Mouse (Mus musculus): ENCODE measurements around the gene Igfbp5. TPM values are rescaled to one million over a fixed set of nuclear protein-coding genes. Genes with fewer than 3 reads are reported as not detected.

The Igfbp5 gene
- polyA plus RNA-seq, 1 experiment from 2014 or later: 55.5 TPM

DNA sequence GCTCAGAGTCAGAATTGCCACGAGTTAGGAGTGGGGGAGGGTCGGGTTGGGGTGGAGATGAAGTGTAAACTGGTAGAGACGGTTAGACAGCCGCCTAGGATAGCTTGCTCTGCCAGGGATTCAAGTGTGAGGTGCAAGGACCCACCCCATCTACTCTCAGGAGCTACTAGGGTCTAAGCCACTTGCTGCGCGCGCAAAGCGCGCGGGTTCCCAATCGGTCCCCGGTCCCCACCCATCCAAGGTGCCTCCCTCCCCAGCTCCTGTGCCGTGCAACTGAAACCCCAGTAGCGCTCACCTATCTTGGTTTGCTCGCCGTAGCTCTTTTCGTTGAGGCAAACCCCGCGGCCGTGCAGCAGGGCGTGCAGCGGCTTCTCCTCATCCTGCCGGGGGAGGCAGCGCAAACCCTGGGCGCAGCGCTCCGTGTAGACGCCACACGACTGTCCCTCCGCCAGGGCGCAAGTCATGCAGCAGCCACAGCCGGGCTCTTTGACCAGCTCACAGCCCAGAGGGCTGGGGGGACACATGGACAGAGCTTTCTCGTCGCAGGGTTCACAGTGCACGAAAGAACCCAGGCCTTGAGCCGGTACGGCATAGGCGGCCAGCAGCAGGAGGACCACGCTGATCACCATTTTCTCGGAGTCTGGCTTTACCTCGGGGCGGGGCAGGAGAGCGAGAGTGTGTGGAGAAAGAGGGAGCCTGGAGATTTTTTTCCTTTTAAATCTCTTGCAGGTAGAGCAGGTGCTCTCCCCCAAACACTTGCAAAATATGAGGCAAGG lies 985 bp downstream of the Igfbp5 start:
- Histone ChIP-seq H3K9ac (peak overlapping the region; percentile 76), H3K36me3 (replicated peaks) (no peaks in the 10 kb centered on the region), H3K9me3 (no peaks in the 10 kb centered on the region), H3K4me1 (peaks cover 68% of the 10 kb centered on the region), H3K27me3 (peaks cover 11% of the 10 kb centered on the region), H3K27ac (peak overlapping the region; percentile 89), H3K4me3 (replicated peaks) (peak overlapping the region; percentile 59), H3K4me2 (peak overlapping the region; percentile 85)
- 0 out of 2 replicates have a peak, but pooled peaks have one; percentile 3 for ATAC-seq (ENCODE audit: low FRiP score)
- under 1% methylated on average over 43 of the region's 43 CpGs for WGBS

DNA sequence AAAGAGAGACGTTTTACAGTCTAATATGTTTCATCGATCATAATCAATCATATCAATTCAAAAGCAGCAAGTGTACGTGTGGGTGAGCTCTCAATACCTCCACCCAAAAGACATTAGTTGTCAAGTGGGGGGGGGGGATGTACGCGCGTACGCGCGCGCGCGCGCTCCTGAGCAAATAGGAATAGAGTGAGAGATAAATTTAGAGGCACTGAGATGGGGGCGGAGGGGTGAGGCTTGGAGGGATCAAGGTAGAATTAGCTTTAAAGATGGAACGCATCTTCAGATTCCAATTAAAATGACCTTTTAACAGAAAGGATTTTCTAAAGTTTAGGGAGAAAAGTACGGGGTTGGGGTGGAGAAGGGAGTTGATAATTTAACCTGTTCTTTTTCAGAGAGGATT lies 1.6 kb downstream of the Igfbp5 start:
- ATAC-seq (ENCODE audit: low FRiP score): no peak
- no peaks in the 10 kb centered on the region for H3K9me3 ChIP-seq
- H3K36me3 ChIP-seq (replicated peaks): no peaks in the 10 kb centered on the region
- peak overlapping the region; percentile 59 for H3K4me3 ChIP-seq (replicated peaks)
- peak overlapping the region; percentile 76 for H3K9ac ChIP-seq
- H3K4me2 ChIP-seq: peak overlapping the region; percentile 85
- WGBS: under 1% methylated on average over 16 of the region's 16 CpGs
- peaks cover 11% of the 10 kb centered on the region for H3K27me3 ChIP-seq
- peak overlapping the region; percentile 89 for H3K27ac ChIP-seq
- peaks cover 68% of the 10 kb centered on the region for H3K4me1 ChIP-seq

DNA sequence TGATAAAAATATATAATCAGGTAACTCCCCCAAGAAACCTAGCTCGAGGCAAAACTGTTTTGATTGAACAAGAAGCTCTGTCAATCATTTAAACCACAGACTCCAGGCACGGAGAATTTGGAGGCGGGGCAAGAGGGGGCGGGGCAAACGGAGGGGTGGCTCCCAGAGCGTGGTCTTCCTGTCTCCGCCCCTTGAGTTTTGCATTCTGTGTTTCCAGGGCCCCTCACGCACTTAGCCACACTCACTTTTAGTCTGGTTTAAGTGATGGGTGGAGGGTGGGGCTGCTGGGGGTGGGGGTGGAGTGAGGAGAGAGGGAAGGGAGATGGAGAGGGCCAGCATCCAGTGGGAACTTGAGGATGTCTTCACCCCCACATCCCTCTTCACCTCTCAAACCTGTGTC lies 2.2 kb downstream of the Igfbp5 start:
- no peak overlapping the region; the same call in 1 of the 2 replicates for H3K27ac ChIP-seq
- no peaks in the 10 kb centered on the region for H3K36me3 ChIP-seq (replicated peaks)
- peaks cover 70% of the 10 kb centered on the region for H3K4me1 ChIP-seq
- peaks cover 11% of the 10 kb centered on the region for H3K27me3 ChIP-seq
- peak; percentile 70 for ATAC-seq (ENCODE audit: low FRiP score)
- no peaks in the 10 kb centered on the region for H3K9me3 ChIP-seq
- under 1% methylated on average over 8 of the region's 8 CpGs for WGBS
- peak overlapping the region; percentile 85 for H3K4me2 ChIP-seq
- H3K4me3 ChIP-seq (replicated peaks): peak overlapping the region; percentile 59
- peak overlapping the region; percentile 76; the same call in 1 of the 2 replicates for H3K9ac ChIP-seq

DNA sequence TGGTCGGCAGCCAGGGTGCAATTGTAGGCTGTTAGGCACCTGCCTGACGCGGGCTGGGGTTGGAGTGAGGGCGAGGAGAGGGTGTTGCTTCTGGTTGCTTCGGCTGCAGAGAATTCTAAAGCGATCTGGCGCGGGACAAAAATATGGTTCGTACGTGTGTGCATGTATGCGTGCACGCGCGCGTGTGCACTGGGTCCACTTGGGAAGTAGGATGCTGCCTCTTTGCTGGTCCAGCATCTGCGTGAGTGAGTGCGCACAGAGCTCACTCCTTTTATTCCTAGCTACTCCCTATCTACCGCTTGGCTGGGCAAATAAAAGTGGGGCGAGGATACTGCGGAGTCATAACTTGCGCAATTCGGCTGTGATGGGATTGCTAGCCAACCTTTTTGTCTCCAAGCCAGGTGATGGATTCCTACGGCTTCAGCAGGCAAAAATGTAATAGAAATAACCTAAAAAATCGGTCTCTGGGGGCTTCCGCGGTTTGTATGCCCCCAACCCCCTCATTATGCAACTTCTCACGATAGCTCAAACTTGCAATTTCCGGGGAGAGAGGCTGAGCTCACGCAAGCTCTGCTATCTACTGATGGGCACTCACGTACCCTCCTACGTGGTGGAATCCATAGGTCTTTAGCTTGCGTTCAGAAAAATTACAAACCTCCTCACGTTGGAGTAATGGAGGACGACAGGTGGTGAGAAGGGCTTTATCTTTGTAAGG lies 2.8 kb downstream of the Igfbp5 start:
- no peaks in the 10 kb centered on the region for H3K36me3 ChIP-seq (replicated peaks)
- under 1% methylated on average over 34 of the region's 34 CpGs for WGBS
- peak overlapping the region; percentile 85 for H3K27ac ChIP-seq
- H3K9me3 ChIP-seq: no peaks in the 10 kb centered on the region
- H3K9ac ChIP-seq: peak overlapping the region; percentile 51
- H3K27me3 ChIP-seq: peaks cover 11% of the 10 kb centered on the region
- H3K4me2 ChIP-seq: peak overlapping the region; percentile 85
- 0 out of 2 replicates have a peak, but pooled peaks have one; percentile 1 for ATAC-seq (ENCODE audit: low FRiP score)
- peak overlapping the region; percentile 59 for H3K4me3 ChIP-seq (replicated peaks)
- peaks cover 76% of the 10 kb centered on the region for H3K4me1 ChIP-seq

DNA sequence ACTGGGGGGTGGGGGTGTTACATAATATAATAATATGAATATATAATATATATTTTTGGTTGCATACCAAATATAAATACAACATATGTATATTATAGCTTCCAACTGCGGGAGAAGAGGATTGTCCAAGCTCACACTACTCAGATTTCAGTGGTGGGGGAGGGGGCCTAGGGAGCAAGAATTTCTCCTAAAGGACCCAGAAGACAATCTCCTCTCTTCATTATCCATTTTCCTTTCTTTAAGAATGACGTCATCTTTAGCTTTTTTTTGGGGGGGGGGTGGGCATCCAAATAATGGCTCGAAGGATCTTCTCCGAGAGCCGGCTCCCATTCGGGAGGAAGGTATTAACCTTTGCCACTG lies 3.4 kb downstream of the Igfbp5 start:
- peaks cover 11% of the 10 kb centered on the region for H3K27me3 ChIP-seq
- peaks cover 79% of the 10 kb centered on the region for H3K4me1 ChIP-seq
- peak overlapping the region; percentile 85 for H3K27ac ChIP-seq
- peak overlapping the region; percentile 51 for H3K9ac ChIP-seq
- no peaks in the 10 kb centered on the region for H3K36me3 ChIP-seq (replicated peaks)
- peak overlapping the region; percentile 85 for H3K4me2 ChIP-seq
- 0% methylated on average over 6 of the region's 6 CpGs for WGBS
- 0 out of 2 replicates have a peak, but pooled peaks have one; percentile 1 for ATAC-seq (ENCODE audit: low FRiP score)
- H3K9me3 ChIP-seq: no peaks in the 10 kb centered on the region
- peak overlapping the region; percentile 59 for H3K4me3 ChIP-seq (replicated peaks)

DNA sequence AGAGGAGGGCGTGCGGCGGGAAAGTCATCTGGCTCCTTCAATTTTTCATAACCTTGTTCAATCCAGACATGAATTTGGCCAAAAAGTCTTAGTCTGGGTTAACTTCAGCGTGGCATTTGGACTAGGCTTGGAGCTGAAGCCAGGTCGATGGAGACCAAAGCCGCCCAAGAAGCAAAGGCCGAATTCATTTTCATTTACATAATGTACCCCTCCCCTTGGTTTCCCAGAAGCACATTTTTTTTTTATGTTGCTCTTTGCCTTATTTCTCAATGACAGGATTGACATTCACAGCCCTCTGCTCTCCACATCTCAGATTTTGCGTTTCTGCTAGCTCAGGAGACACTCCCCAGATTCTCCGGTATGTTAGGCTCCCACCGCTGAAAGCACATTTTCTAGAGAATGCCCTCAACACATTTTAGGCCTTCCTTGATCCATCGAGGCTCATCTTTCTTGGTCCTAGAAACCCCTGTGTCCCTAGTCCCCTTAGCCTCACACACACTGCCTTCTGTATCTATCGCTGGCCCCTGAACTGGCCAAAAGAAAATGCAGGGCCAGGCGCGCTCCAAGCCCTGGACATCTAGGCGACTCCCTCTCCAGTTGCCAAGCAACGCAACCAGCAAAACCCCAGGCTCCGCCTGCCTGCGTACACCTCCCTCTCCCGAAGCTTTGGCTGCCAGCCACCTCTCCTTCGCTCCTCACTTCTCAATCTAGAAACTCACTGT lies 3.9 kb downstream of the Igfbp5 start:
- H3K4me2 ChIP-seq: peak overlapping the region; percentile 85
- H3K4me3 ChIP-seq (replicated peaks): peak overlapping the region; percentile 59
- no peaks in the 10 kb centered on the region for H3K9me3 ChIP-seq
- H3K9ac ChIP-seq: peak overlapping the region; percentile 50; the same call in 1 of the 2 replicates
- H3K36me3 ChIP-seq (replicated peaks): no peaks in the 10 kb centered on the region
- peak overlapping the region; percentile 85 for H3K27ac ChIP-seq
- H3K4me1 ChIP-seq: peaks cover 78% of the 10 kb centered on the region
- ATAC-seq (ENCODE audit: low FRiP score): peak; percentile 57
- WGBS: under 1% methylated on average over 20 of the region's 20 CpGs
- peaks cover 11% of the 10 kb centered on the region for H3K27me3 ChIP-seq

DNA sequence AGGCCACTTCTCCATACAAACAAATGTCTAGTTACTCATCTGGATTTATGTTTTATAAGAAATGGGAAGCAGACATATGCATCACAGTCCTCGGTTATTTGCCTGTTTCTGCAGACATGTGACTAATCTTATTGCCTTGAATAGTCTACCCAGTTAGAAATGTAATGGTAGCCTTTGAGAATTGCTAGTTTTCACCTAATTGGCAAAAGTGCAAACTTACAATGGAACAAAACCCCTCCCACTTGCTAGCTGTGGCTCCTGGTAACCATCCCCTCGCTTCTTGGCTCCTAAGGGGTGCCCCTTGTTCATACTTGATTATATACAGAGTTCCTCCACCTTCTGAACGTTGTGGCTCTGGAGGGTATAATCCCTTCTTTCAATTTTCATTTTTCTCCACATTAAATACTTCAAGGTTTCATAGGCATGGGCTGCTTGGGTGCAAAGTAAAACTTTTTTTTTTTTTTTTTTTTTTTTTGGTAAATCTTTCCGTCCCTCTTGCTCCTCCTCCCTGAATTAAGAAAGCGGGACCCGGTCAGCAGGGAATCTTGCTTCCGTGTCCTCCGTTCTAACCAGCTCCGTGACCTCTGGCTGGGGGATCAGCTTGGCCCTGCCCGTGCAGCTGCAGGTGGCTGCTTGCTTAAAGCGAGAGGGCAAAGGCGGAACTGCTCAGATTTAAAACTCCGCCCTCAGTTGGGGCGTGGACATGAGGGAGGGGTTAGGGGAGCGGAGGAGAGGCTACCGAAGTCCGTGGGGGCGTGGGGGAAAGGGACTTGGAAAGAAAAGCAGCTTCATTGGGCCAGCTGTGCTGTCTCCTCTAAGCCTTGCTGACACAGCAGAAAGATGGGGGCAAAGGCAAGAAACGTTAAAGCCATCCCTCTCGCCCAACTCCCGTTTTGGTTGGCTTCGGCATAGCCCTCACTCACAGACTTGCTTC lies 4.7 kb downstream of the Igfbp5 start:
- peak; percentile 18; the same call in 1 of the 2 replicates for ATAC-seq (ENCODE audit: low FRiP score)
- Histone ChIP-seq H3K27me3 (peaks cover 10% of the 10 kb centered on the region), H3K36me3 (replicated peaks) (no peaks in the 10 kb centered on the region), H3K27ac (peak overlapping the region; percentile 85), H3K4me3 (replicated peaks) (peak overlapping the region; percentile 59), H3K9me3 (no peaks in the 10 kb centered on the region), H3K9ac (peak overlapping the region; percentile 50; the same call in 1 of the 2 replicates), H3K4me1 (peaks cover 76% of the 10 kb centered on the region), H3K4me2 (peak overlapping the region; percentile 85)
- 5% methylated on average over 22 of the region's 22 CpGs for WGBS

DNA sequence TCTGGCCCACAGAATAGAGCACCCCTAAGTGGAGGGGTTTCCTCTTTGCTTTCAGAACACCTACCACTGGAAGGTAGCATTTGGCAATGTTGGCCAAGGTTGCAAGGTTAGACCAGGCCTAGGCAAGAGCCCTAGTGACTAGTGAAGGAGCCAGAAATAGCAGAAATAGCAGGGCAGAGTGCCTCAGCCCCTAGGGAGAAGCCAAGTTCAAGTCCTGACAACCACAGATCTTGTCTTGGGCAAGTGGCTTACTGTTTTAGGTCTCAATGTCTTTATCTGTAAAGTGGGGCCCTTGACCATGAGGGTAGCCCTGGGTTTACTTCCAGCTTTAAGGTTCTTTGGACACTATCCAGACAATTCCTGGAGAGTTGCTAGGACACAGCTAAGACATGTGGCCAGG lies 5.4 kb downstream of the Igfbp5 start:
- Histone ChIP-seq H3K4me2 (no peak overlapping the region; the same call in 1 of the 2 replicates), H3K36me3 (replicated peaks) (no peaks in the 10 kb centered on the region), H3K9ac (no peak overlapping the region), H3K4me3 (replicated peaks) (no peak overlapping the region), H3K9me3 (no peaks in the 10 kb centered on the region), H3K4me1 (peaks cover 70% of the 10 kb centered on the region), H3K27me3 (peaks cover 3% of the 10 kb centered on the region; the same call in 1 of the 2 replicates), H3K27ac (no peak overlapping the region)
- no peak for ATAC-seq (ENCODE audit: low FRiP score)

DNA sequence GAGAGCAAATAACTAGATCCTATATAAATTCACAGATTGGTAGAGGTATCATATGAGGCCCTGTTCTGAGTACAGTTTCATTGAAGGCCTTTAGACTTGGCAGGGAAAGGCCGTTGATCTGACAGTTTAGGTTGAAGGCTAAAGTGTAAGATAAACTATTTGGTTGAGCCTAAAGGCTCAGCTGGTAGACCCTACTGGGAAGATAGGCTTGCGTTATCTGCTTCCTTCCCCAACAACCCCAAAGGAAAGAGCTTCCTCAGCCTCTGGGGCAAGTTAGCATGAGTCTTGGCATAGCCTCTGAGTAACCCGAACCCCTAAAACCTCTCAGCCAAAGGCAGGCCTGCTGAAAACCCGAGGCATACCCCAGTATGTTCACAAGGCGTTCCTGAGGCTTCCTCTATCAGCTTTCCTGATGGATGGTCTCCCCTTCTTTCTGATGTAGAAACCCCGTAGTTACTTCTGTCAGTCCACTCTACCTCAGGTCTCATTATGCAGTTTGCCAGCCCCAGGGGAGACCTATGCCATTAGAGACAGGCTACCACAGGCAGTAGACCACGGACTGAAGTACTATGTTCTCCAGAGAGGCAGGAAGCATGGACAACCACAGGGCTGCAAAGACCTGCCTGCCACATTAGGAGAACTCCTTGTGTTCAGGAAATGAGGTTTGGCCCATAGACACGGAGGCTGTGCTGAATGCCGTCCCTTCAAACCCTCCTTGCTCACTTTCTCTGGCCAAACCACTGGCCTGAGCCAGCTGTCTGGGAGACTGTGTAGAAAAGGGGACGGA lies 6.1 kb downstream of the Igfbp5 start:
- Histone ChIP-seq H3K27ac (no peak overlapping the region), H3K9me3 (no peaks in the 10 kb centered on the region), H3K4me2 (no peak overlapping the region), H3K36me3 (replicated peaks) (peaks cover 1% of the 10 kb centered on the region), H3K4me3 (replicated peaks) (no peak overlapping the region), H3K27me3 (no peaks in the 10 kb centered on the region), H3K9ac (no peak overlapping the region), H3K4me1 (peaks cover 64% of the 10 kb centered on the region)
- 85% methylated on average over 10 of the region's 10 CpGs for WGBS
- ATAC-seq (ENCODE audit: low FRiP score): no peak

DNA sequence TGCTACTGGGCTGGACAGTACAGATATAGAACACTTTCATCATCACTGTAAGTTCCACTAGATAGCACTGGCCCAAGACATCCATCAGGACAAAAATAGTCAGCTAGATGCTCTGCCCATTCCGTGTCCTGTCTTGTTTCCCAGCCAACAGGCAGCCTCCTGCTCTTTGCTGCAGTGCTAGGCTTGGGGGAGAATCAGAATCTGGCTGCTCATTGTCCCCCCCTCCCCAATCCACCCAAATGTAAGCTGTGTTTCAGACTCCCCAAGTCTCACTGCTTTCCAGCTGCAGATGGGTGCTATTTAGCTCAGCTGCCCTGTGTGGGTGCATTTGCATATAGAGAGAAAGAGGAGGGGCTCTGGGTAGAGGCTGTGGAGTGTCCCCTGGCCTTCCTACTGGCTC lies 7.3 kb downstream of the Igfbp5 start:
- H3K4me2 ChIP-seq: no peak overlapping the region
- no peak for ATAC-seq (ENCODE audit: low FRiP score)
- H3K36me3 ChIP-seq (replicated peaks): peaks cover 14% of the 10 kb centered on the region
- no peaks in the 10 kb centered on the region for H3K9me3 ChIP-seq
- H3K4me1 ChIP-seq: peaks cover 53% of the 10 kb centered on the region
- 0 out of 2 replicates have a peak overlapping the region, but pooled peaks have one; percentile 17 for H3K9ac ChIP-seq
- H3K27ac ChIP-seq: no peak overlapping the region
- WGBS: 35% methylated on average over 1 of the region's 1 CpGs
- no peaks in the 10 kb centered on the region for H3K27me3 ChIP-seq
- no peak overlapping the region for H3K4me3 ChIP-seq (replicated peaks)

DNA sequence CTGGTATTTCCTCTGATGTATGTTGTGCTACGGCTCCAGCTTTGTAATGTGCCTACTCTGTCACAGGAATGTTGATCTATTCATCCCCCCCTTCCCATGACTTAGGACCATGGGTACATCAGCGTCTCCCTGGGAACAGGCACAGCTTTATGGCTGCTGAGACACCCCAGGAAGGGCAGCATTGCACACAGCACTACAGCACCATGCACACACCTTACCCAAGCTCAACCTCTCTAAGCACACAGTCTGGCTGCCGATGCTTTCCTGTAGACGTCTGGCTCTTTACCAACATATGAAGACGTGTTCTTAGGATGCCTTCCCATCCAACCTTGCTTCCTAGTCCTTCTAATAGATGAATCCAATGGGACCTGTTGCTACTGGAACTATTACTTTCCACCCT lies 8.3 kb downstream of the Igfbp5 start:
- Histone ChIP-seq H3K4me3 (replicated peaks) (no peak overlapping the region), H3K36me3 (replicated peaks) (peaks cover 18% of the 10 kb centered on the region), H3K9me3 (no peaks in the 10 kb centered on the region), H3K4me2 (no peak overlapping the region), H3K4me1 (peaks cover 48% of the 10 kb centered on the region), H3K27me3 (no peaks in the 10 kb centered on the region), H3K9ac (no peak overlapping the region), H3K27ac (peak overlapping the region; percentile 63)
- WGBS: 52% methylated on average over 5 of the region's 5 CpGs
- ATAC-seq (ENCODE audit: low FRiP score): no peak
